In the genomic region with DNA sequence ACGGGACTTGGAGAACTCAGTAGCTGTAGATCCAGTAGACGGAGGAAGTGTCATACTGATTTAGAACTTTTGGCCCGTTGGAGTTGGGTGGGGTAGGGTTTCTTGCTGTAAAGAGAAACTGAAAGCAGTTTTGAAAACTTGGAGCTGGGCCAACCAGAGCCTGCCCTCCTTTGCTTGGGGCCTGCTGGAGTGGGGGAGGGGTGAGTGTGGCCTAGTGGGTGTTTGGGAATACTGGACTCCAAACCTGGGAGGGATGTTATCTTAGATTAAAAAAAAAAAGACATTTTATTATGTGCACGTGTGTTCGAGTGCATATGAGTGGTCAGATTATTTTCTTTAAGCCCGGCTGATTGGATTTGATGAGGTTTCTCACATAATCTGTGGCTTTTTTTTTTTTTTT, we compare ENCODE assay signal across 8 mouse cellular contexts. TPM values are rescaled to one million over a fixed set of nuclear protein-coding genes. Genes with fewer than 3 reads are reported as not detected.
DNase-seq lines count a peak whose midpoint lies in the region; ATAC-seq and TF ChIP-seq lines count a peak whose summit lies in the region.

No protein-coding gene starts in this region.

- H3K36me3 ChIP-seq in heart, embryonic 10.5 days, result no peaks in the 10 kb centered on the region
- H3K36me3 ChIP-seq in kidney, embryonic 14.5 days (ENCODE audit: control insufficient read depth, insufficient read depth, low read length), result no peaks in the 10 kb centered on the region

- peak; percentile 7 for ATAC-seq in common myeloid progenitor, adult 5-6 weeks (replicated peaks; ENCODE audit: low read depth, poor library complexity, severe bottlenecking)
- no peak; the same call in 1 of the 2 replicates for ATAC-seq in kidney, embryonic 14.5 days (ENCODE audit: low FRiP score, low TSS enrichment)

- peak overlapping the region; percentile 78; the same call in 1 of the 2 replicates for H3K27ac ChIP-seq in heart, embryonic 10.5 days
- H3K27ac ChIP-seq in kidney, embryonic 14.5 days (ENCODE audit: low read depth, low read length), result peak overlapping the region; percentile 37; the same call in 1 of the 2 replicates

- peak overlapping the region; percentile 40 for H3K4me3 ChIP-seq in heart, embryonic 10.5 days
- H3K4me3 ChIP-seq in kidney, embryonic 14.5 days (ENCODE audit: low read length), result no peak overlapping the region
- no peak overlapping the region for H3K4me3 ChIP-seq in lung, adult 2 months (replicated peaks; ENCODE audit: extremely low read depth, low read depth, low read length)

- H3K9me3 ChIP-seq in heart, embryonic 10.5 days, result no peaks in the 10 kb centered on the region
- H3K9me3 ChIP-seq in kidney, embryonic 14.5 days (ENCODE audit: control insufficient read depth, low read length), result no peaks in the 10 kb centered on the region

- H3K9ac ChIP-seq in kidney, embryonic 14.5 days (ENCODE audit: low read depth, low read length), result no peak overlapping the region

- peak overlapping the region; percentile 3; the same call in 1 of the 2 replicates for H3K4me2 ChIP-seq in kidney, embryonic 14.5 days (replicated peaks; ENCODE audit: low read depth, low read length)

- TF ChIP-seq POLR2A in lung, adult 2 months (IDR thresholded peaks at IDR 0.05; ENCODE audit: borderline replicate concordance, extremely low read depth, low read depth, low read length), result no peak

- H3K27me3 ChIP-seq in heart, embryonic 10.5 days (ENCODE audit: insufficient read depth, poor library complexity, severe bottlenecking), result no peaks in the 10 kb centered on the region
- H3K27me3 ChIP-seq in kidney, embryonic 14.5 days (ENCODE audit: control insufficient read depth, insufficient read depth, low read length), result no peaks in the 10 kb centered on the region

- peaks cover 39% of the 10 kb centered on the region for H3K4me1 ChIP-seq in heart, embryonic 10.5 days
- peaks cover 28% of the 10 kb centered on the region for H3K4me1 ChIP-seq in kidney, embryonic 14.5 days (ENCODE audit: control insufficient read depth, insufficient read depth, low read length)
- peaks cover 12% of the 10 kb centered on the region for H3K4me1 ChIP-seq in lung, adult 2 months (ENCODE audit: control insufficient read depth, insufficient read depth, low read length)

- DNase-seq in CD4-positive helper T cell, adult 2 months (ENCODE audit: low read depth, low spot score), result peak; percentile 90
- peak; percentile 83 for DNase-seq in T-cell, adult 2 months (ENCODE audit: low spot score)
- DNase-seq in heart, embryonic 10.5 days (ENCODE audit: low spot score), result no peak
- peak; percentile 67 for DNase-seq in lung, adult 2 months
- DNase-seq in ovary, postnatal 10 days (ENCODE audit: low spot score), result peak; percentile 36
- peak; percentile 24 for DNase-seq in urinary bladder, postnatal 10 days (ENCODE audit: low spot score)

- WGBS in heart, embryonic 10.5 days, result 46% methylated on average over 6 of the region's 6 CpGs
- 31% methylated on average over 6 of the region's 6 CpGs for WGBS in kidney, embryonic 14.5 days
- 7% methylated on average over 6 of the region's 6 CpGs for WGBS in lung, adult 2 months

- no peak for TF ChIP-seq CTCF in lung, adult 2 months (IDR thresholded peaks at IDR 0.05; ENCODE audit: insufficient read depth, low read length)

RNA-seq across cellular contexts. Expression of a gene that starts 3.2 kb away (rescaled TPM):
- 28.9 and 38.0 TPM in 2 replicates for total RNA-seq in common myeloid progenitor, adult 5-6 weeks (2017)
- 4.1 and 5.9 TPM in 2 replicates for polyA plus RNA-seq in heart, embryonic 10.5 days (2016; fragmentation: Nextera tagmentation; extraction: Ambion mirVana)
- 4.4 and 5.8 TPM in 2 replicates for polyA plus RNA-seq in kidney, embryonic 14.5 days (2014; fragmentation: Nextera tagmentation; extraction: Ambion mirVana)
- polyA plus RNA-seq in lung, adult 2 months (2012; rRNA removed), result 11.2 and 15.3 TPM in 2 replicates

RNA-seq across cellular contexts. Expression of a gene that starts 30.6 kb away (rescaled TPM):
- not detected in 2 replicates for total RNA-seq in common myeloid progenitor, adult 5-6 weeks (2017)
- 0.27 and 0.34 TPM in 2 replicates for polyA plus RNA-seq in heart, embryonic 10.5 days (2016; fragmentation: Nextera tagmentation; extraction: Ambion mirVana)
- polyA plus RNA-seq in kidney, embryonic 14.5 days (2014; fragmentation: Nextera tagmentation; extraction: Ambion mirVana), result 0.35 and 0.50 TPM in 2 replicates
- polyA plus RNA-seq in lung, adult 2 months (2012; rRNA removed), result not detected in 2 replicates
